Mouse (Mus musculus) heart, adult 11 months (tissue): ENCODE measurements around the gene Tmem120a.

ENCODE experiments used
- DNase-seq: peaks from one replicate; pipeline ENCODE4 v3.0.0; 2022

The Tmem120a gene

GRCm38 (mm10) chr5:135707855-135708254 lies 36.4 kb downstream of the Tmem120a start:
- peak; percentile 98 for DNase-seq

DNA sequence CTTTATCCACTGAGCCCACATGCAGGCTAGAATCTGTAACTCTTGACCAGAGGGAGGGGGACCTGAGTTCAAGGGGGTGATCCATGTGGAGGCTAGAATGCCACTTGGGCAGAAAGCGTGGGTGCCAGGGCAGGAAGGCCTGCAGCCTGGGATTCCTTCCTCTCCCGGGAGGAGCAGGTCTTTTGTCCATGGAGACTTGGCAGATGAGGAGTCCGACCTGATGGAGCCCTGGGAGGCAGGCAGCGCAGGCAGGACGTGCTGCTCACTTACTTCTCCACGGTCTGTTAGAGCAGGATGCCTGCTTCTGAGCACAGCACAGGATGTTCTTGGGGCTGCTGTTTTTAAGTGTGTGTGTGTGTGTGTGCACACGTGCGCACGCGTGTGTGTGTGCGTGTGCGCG lies 37.2 kb downstream of the Tmem120a start:
- DNase-seq: no peak

DNA sequence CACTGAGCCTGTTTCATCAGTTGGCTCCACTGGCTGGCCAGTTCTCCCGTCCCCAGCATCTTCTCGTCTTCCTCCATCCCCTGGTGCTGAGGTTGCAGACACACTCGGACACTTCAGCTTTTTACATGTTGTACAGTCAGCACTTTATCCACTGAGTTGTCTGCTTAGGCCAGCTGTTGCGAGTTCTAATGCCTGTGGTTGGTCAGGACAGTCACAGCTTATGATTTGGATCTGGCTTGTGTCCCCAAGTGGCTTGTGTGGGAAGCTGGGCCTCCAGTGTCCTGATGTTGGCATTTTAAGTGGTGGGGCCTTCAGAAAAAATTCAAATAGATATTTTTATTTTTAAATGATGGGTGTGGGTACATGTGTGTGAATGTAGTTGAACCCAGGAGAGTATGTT lies 38.9 kb downstream of the Tmem120a start:
- DNase-seq: peak; percentile 89

GRCm38 (mm10) chr5:135703431-135703830 lies 40.8 kb downstream of the Tmem120a start:
- DNase-seq: peak; percentile 90

GRCm38 (mm10) chr5:135702682-135703192 lies 41.5 kb downstream of the Tmem120a start:
- peak; percentile 97 for DNase-seq

- peak; percentile 97 for DNase-seq
These were observed 42.1 kb downstream of the Tmem120a start for GRCm38 (mm10) chr5:135702190-135702589.

- peak; percentile 87 for DNase-seq
These were observed 42.6 kb downstream of the Tmem120a start for GRCm38 (mm10) chr5:135701601-135702000.

GRCm38 (mm10) chr5:135697711-135698111 lies 46.5 kb downstream of the Tmem120a start:
- DNase-seq: peak; percentile 90

- DNase-seq: peak; percentile 93
These were observed 48.9 kb downstream of the Tmem120a start for GRCm38 (mm10) chr5:135695277-135695721.

DNA sequence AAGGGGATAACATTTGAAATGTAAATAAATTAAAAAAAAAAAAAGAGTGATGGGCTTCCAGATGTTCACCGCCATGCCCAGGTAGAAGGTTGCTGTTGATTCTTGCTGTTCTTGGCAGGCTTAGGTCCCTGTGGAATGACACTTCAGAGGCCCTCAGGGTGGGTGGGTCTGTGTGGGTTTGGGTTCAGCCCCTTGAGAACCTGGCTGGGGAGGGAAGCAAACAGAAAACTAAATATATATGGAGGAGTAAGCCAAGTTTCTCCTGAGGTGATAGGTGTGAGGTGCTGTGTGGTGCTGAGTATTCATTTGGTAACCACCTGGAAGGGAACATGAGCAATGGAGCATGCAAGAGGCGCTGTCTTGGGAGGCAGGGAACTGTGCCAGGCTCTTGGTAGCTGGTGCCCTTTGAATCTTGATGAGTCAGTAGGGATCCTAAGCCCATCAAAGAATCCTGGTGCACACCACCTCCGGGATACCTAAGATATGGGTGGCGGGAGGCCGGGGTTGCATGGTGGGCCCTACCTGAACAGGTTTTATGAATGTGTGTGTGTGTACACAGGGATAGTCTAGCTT lies 50.9 kb downstream of the Tmem120a start:
- DNase-seq: no peak

DNA sequence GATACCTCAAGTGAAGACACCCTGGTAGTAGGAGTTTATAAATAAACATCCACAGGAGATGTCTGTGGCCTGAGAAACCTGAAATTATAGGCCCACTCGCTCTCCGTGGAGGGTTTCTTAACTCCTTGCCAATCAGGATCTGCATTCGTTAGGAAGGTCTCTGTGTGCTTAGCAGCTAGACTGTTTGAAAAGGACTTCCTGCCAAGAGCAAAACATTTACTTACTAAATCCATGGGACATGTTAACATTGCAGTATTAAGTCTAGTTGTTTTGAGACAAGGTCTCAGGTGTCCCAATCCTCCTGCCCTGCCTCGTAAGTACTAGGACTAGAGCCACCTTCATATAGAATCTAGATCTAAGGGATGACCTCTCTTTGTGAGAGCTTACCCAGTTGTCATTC lies 53.0 kb downstream of the Tmem120a start:
- DNase-seq: no peak

GRCm38 (mm10) chr5:135690401-135690800 lies 53.8 kb downstream of the Tmem120a start:
- no peak for DNase-seq
